Mouse (Mus musculus): ENCODE data around the gene Foxp3.
A peak's percentile ranks its signal among the peaks of the same experiment; 100 is the strongest.

The Foxp3 gene

GRCm38 (mm10) chrX:7573176-7574086 is at the start of gene Foxp3:
Gene Foxp3, plus strand, starts transcription at chrX:7573644.
- peak; percentile 60 to 84 for DNase-seq (ENCODE audit: low spot score in 2 of 2)

GRCm38 (mm10) chrX:7524961-7525360 is 48.5 kb upstream of the Foxp3 start:
- DNase-seq (ENCODE audit: low spot score in 2 of 2) = no peak

GRCm38 (mm10) chrX:7553474-7553873 is 20.0 kb upstream of the Foxp3 start:
- DNase-seq (ENCODE audit: low spot score in 2 of 2) = no peak

- no peak for DNase-seq (ENCODE audit: low spot score in 2 of 2)
Measured at GRCm38 (mm10) chrX:7563076-7563475, 10.4 kb upstream of the Foxp3 start.

- DNase-seq (ENCODE audit: low spot score in 2 of 2) = no peak
Measured at GRCm38 (mm10) chrX:7566352-7566751, 7.1 kb upstream of the Foxp3 start.

- DNase-seq (ENCODE audit: low spot score in 2 of 2) = no peak
Measured at GRCm38 (mm10) chrX:7567491-7567890, 6.0 kb upstream of the Foxp3 start.

GRCm38 (mm10) chrX:7570481-7571175 is 2.8 kb upstream of the Foxp3 start:
- DNase-seq (ENCODE audit: low spot score in 2 of 2) = no peak

GRCm38 (mm10) chrX:7571565-7572136 is 1.8 kb upstream of the Foxp3 start:
- no peak for DNase-seq (ENCODE audit: low spot score in 2 of 2)

GRCm38 (mm10) chrX:7572466-7572865 is 978 bp upstream of the Foxp3 start:
- DNase-seq (ENCODE audit: low spot score in 2 of 2) = no peak

GRCm38 (mm10) chrX:7574087-7574884 is 842 bp downstream of the Foxp3 start, which contains the start of gene Ppp1r3f:
Gene Ppp1r3f, minus strand, starts transcription at chrX:7574283.
- peak; percentile 91 to 92 for DNase-seq (ENCODE audit: low spot score in 2 of 2)

- no peak for DNase-seq (ENCODE audit: low spot score in 2 of 2)
Measured at GRCm38 (mm10) chrX:7574885-7575231, 1.4 kb downstream of the Foxp3 start.

GRCm38 (mm10) chrX:7581151-7581550 is 7.7 kb downstream of the Foxp3 start:
- DNase-seq (ENCODE audit: low spot score in 2 of 2) = no peak

- no peak for DNase-seq (ENCODE audit: low spot score in 2 of 2)
Measured at GRCm38 (mm10) chrX:7583881-7584280, 10.4 kb downstream of the Foxp3 start.

GRCm38 (mm10) chrX:7586356-7586755 is 12.9 kb downstream of the Foxp3 start:
- DNase-seq (ENCODE audit: low spot score in 2 of 2) = no peak

- no peak for DNase-seq (ENCODE audit: low spot score in 2 of 2)
Measured at GRCm38 (mm10) chrX:7595371-7595770, 21.9 kb downstream of the Foxp3 start.

- no peak for DNase-seq (ENCODE audit: low spot score in 2 of 2)
Measured at GRCm38 (mm10) chrX:7604004-7604403, 30.6 kb downstream of the Foxp3 start.

- DNase-seq (ENCODE audit: low spot score in 2 of 2) = peak; percentile 76 to 85
Measured at GRCm38 (mm10) chrX:7604879-7605574, 31.6 kb downstream of the Foxp3 start, which contains the start of gene Ccdc22. Gene Ccdc22, minus strand, starts transcription at chrX:7605517.

GRCm38 (mm10) chrX:7605575-7605941 is 32.1 kb downstream of the Foxp3 start:
- DNase-seq (ENCODE audit: low spot score in 2 of 2) = no peak

GRCm38 (mm10) chrX:7606783-7607182 is 33.3 kb downstream of the Foxp3 start, which contains the start of gene Cacna1f:
Gene Cacna1f, plus strand, starts transcription at chrX:7607083.
- no peak for DNase-seq (ENCODE audit: low spot score in 2 of 2)

GRCm38 (mm10) chrX:7610035-7610434 is 36.6 kb downstream of the Foxp3 start:
- no peak for DNase-seq (ENCODE audit: low spot score in 2 of 2)
